In the genomic region with DNA sequence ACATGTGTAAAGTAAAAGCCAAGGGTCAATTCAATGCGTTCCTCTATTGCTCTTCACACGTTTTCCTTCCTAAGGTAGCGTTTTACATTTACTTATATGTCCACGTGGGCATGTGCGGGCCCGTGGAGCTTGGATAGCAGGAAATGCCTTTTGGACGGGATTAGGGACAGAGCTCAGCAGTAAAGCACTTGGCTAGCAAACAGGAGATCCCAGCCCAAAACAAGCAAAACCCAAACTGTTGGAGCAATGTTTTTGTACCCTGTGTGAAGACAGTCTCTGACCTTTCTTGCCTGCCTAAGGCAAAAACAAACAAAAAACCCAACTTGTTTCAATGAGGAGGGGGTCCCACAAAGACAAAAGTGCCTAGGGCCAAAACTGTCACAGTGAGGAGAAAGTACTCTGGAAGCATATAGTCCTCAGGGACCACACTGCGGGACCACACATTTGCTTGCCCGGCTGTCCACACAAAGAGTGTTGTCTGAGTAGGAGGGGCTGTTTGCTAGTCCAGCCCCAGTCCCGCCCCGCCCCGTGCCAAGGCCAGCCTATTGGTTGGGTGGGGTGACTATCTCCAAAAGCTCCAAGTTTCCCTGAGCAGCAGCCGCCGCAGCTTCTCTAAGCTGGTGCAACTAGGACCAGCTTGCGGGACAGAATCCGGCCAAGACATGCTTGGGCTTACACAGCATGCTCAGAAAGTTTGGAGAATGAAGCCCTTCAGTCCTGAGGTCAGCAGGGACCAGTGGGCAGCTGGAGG, we compare ENCODE assay signal across 8 mouse cellular contexts. TPM values are rescaled to one million over a fixed set of nuclear protein-coding genes. Genes with fewer than 3 reads are reported as not detected.
A peak's percentile ranks its signal among the peaks of the same experiment; 100 is the strongest.
DNase-seq lines count a peak whose midpoint lies in the region; ATAC-seq and TF ChIP-seq lines count a peak whose summit lies in the region.

A gene (plus strand): TSS at position 571 of the 751 bp plus-strand sequence.

- peak; percentile 64 for ATAC-seq in embryonic facial prominence, embryonic 15.5 days (ENCODE audit: insufficient number of reproducible peaks, low FRiP score, low TSS enrichment, low read depth)
- peak; percentile 67 for ATAC-seq in kidney, embryonic 14.5 days (ENCODE audit: low FRiP score, low TSS enrichment)
- no peak for ATAC-seq in frontal cortex, adult (ENCODE audit: low TSS enrichment)

- TF ChIP-seq CTCF in small intestine, adult 2 months (IDR thresholded peaks at IDR 0.05; ENCODE audit: extremely low read depth, insufficient read length, insufficient replicate concordance, low read depth, low read length), result no peak

- H3K27ac ChIP-seq in embryonic facial prominence, embryonic 15.5 days (replicated peaks), result peak within 1 kb of the TSS; percentile 91
- H3K27ac ChIP-seq in heart, embryonic 10.5 days, result peak within 1 kb of the TSS; percentile 8
- peak within 1 kb of the TSS; percentile 76 for H3K27ac ChIP-seq in kidney, embryonic 14.5 days (ENCODE audit: low read depth, low read length)
- H3K27ac ChIP-seq in small intestine, adult 2 months (ENCODE audit: insufficient read depth, low read depth, low read length), result peak within 1 kb of the TSS; percentile 89

- peaks cover 32% of the 10 kb centered on the region for H3K36me3 ChIP-seq in embryonic facial prominence, embryonic 15.5 days
- H3K36me3 ChIP-seq in heart, embryonic 10.5 days, result peaks cover 31% of the 10 kb centered on the region
- H3K36me3 ChIP-seq in kidney, embryonic 14.5 days (ENCODE audit: control insufficient read depth, insufficient read depth, low read length), result peaks cover 26% of the 10 kb centered on the region
- H3K36me3 ChIP-seq in small intestine, adult 2 months (ENCODE audit: control insufficient read depth, insufficient read depth, low read length), result peaks cover 13% of the 10 kb centered on the region

- peak; percentile 46; the same call in 1 of the 2 replicates for TF ChIP-seq POLR2A in small intestine, adult 2 months (IDR thresholded peaks at IDR 0.05; ENCODE audit: low read depth, low read length)

- H3K4me1 ChIP-seq in embryonic facial prominence, embryonic 15.5 days, result peaks cover 62% of the 10 kb centered on the region
- H3K4me1 ChIP-seq in heart, embryonic 10.5 days, result peaks cover 58% of the 10 kb centered on the region
- peaks cover 29% of the 10 kb centered on the region for H3K4me1 ChIP-seq in kidney, embryonic 14.5 days (ENCODE audit: control insufficient read depth, insufficient read depth, low read length)
- H3K4me1 ChIP-seq in small intestine, adult 2 months (ENCODE audit: control insufficient read depth, insufficient read depth, insufficient read length, low read length), result peaks cover 30% of the 10 kb centered on the region

- peak within 1 kb of the TSS; percentile 57 for H3K4me2 ChIP-seq in embryonic facial prominence, embryonic 15.5 days (replicated peaks)
- H3K4me2 ChIP-seq in kidney, embryonic 14.5 days (replicated peaks; ENCODE audit: low read depth, low read length), result peak within 1 kb of the TSS; percentile 58

- WGBS in embryonic facial prominence, embryonic 15.5 days, result 14% methylated on average over 16 of the region's 16 CpGs
- 24% methylated on average over 16 of the region's 16 CpGs for WGBS in heart, embryonic 10.5 days
- 25% methylated on average over 16 of the region's 16 CpGs for WGBS in kidney, embryonic 14.5 days
- 11% methylated on average over 16 of the region's 16 CpGs for WGBS in small intestine, adult 2 months

- 0 out of 2 replicates have a peak within 1 kb of the TSS, but pooled peaks have one; percentile 24 for H3K9ac ChIP-seq in embryonic facial prominence, embryonic 15.5 days
- H3K9ac ChIP-seq in kidney, embryonic 14.5 days (ENCODE audit: low read depth, low read length), result peak within 1 kb of the TSS; percentile 53

- peak within 1 kb of the TSS; percentile 45 for H3K4me3 ChIP-seq in embryonic facial prominence, embryonic 15.5 days (replicated peaks)
- peak within 1 kb of the TSS; percentile 54 for H3K4me3 ChIP-seq in heart, embryonic 10.5 days
- H3K4me3 ChIP-seq in kidney, embryonic 14.5 days (ENCODE audit: low read length), result peak within 1 kb of the TSS; percentile 40
- H3K4me3 ChIP-seq in small intestine, adult 2 months (ENCODE audit: low read depth, low read length), result peak within 1 kb of the TSS; percentile 56

- peak; percentile 82 to 83 for DNase-seq in urinary bladder, adult 18-20 months (ENCODE audit: low spot score in 2 of 2)
- no peak for DNase-seq in urinary bladder, postnatal 10 days (ENCODE audit: low spot score)
- DNase-seq in heart, embryonic 10.5 days (ENCODE audit: low spot score), result peak; percentile 95
- DNase-seq in lung, postnatal 14 days, result peak; percentile 85

- H3K27me3 ChIP-seq in embryonic facial prominence, embryonic 15.5 days, result no peaks in the 10 kb centered on the region
- no peaks in the 10 kb centered on the region for H3K27me3 ChIP-seq in heart, embryonic 10.5 days (ENCODE audit: insufficient read depth, poor library complexity, severe bottlenecking)
- no peaks in the 10 kb centered on the region for H3K27me3 ChIP-seq in kidney, embryonic 14.5 days (ENCODE audit: control insufficient read depth, insufficient read depth, low read length)
- H3K27me3 ChIP-seq in small intestine, adult 2 months (ENCODE audit: control insufficient read depth, insufficient read depth, low read length), result no peaks in the 10 kb centered on the region

- no peaks in the 10 kb centered on the region for H3K9me3 ChIP-seq in embryonic facial prominence, embryonic 15.5 days (replicated peaks)
- H3K9me3 ChIP-seq in heart, embryonic 10.5 days, result no peaks in the 10 kb centered on the region
- no peaks in the 10 kb centered on the region for H3K9me3 ChIP-seq in kidney, embryonic 14.5 days (ENCODE audit: control insufficient read depth, low read length)

RNA-seq across cellular contexts. Expression of the gene that starts here (rescaled TPM):
- 14.5 and 15.7 TPM in 2 replicates for polyA plus RNA-seq in embryonic facial prominence, embryonic 15.5 days (2015; fragmentation: Nextera tagmentation; extraction: Ambion mirVana)
- 4.9 and 6.8 TPM in 2 replicates for polyA plus RNA-seq in heart, embryonic 10.5 days (2016; fragmentation: Nextera tagmentation; extraction: Ambion mirVana)
- polyA plus RNA-seq in kidney, embryonic 14.5 days (2014; fragmentation: Nextera tagmentation; extraction: Ambion mirVana), result 6.8 and 7.3 TPM in 2 replicates
- polyA plus RNA-seq in small intestine, adult 2 months (2012; rRNA removed), result 2.3 and 2.6 TPM in 2 replicates

Comparison
In these comparisons a context has a peak if more than half of its experiments do, and no peak if none do; other contexts are left out.
1. H3K27ac ChIP-seq: peak in every context shown above with its lines; median percentile 91 in embryonic facial prominence, embryonic 15.5 days; 89 in small intestine, adult 2 months; 76 in kidney, embryonic 14.5 days; 8 in heart, embryonic 10.5 days.